ENCODE assay signal across 8 mouse cellular contexts in the genomic region with DNA sequence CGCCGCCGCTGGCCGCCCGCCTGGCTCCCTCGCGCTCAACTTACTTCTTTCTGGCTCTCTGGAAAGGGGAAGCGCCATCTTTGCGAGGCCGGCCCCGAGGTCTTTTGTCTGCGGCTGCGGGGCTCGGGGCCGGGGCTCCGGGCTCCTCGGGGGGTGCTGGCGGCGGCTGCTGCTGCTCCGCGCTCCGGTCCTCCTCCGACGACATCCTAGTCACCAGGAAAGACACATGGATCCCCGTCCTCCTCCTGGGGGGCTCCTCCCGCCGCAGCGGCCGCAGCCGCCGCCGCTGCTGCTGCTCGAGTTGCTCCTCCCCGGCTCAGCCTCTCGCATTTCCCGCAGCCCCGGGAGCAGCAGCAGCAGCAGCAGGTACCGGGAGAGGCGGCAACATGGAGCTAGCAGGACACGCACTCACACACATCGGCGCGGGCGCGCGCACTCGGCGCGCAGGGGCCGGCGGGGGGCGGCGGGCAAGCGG. TPM values are rescaled to one million over a fixed set of nuclear protein-coding genes. Genes with fewer than 3 reads are reported as not detected.
DNase-seq lines count a peak whose midpoint lies in the region; ATAC-seq lines count a peak whose summit lies in the region.

A gene (minus strand): TSS at position 438 of the 475 bp plus-strand sequence.

- intact Hi-C loops in left cerebral cortex, postnatal 10 days (cut with DNase I), result loop anchor here (5.0 to 10.0 kb wide), 2 partner anchors 76 to 336 kb away; no protein-coding TSS in a partner anchor

- no peaks in the 10 kb centered on the region for H3K36me3 ChIP-seq in hindbrain, embryonic 12.5 days

- no peaks in the 10 kb centered on the region for H3K27me3 ChIP-seq in hindbrain, embryonic 12.5 days

- DNase-seq in lung, adult 18-20 months, result peak; percentile 77 to 80
- no peak for DNase-seq in lung, postnatal 14 days
- DNase-seq in cerebellum, adult 9-10 months, result peak; percentile 75
- peak; percentile 60 for DNase-seq in frontal cortex, postnatal 25 days (ENCODE audit: low spot score in 2 of 2)
- peak; percentile 62 to 88 for DNase-seq in left cerebral cortex, postnatal 10 days (ENCODE audit: extremely low spot score in 1 of 2, low spot score in 2 of 2)
- DNase-seq in mesoderm, embryonic 11.5 days (ENCODE audit: low read depth, low spot score), result peak; percentile 85
- DNase-seq in spleen, adult 12 weeks (ENCODE audit: low spot score), result peak; percentile 68

- H3K27ac ChIP-seq in hindbrain, embryonic 12.5 days, result peak within 1 kb of the TSS; percentile 100

- H3K9ac ChIP-seq in hindbrain, embryonic 12.5 days, result peak within 1 kb of the TSS; percentile 94

- peak within 1 kb of the TSS; percentile 90 for H3K4me2 ChIP-seq in hindbrain, embryonic 12.5 days (replicated peaks)

- H3K4me1 ChIP-seq in hindbrain, embryonic 12.5 days, result peaks cover 13% of the 10 kb centered on the region

- WGBS in hindbrain, embryonic 12.5 days, result under 1% methylated on average over 40 of the region's 54 CpGs

- ATAC-seq in hindbrain, embryonic 12.5 days (ENCODE audit: low FRiP score), result peak; percentile 26

- no peaks in the 10 kb centered on the region for H3K9me3 ChIP-seq in hindbrain, embryonic 12.5 days (replicated peaks)

- H3K4me3 ChIP-seq in hindbrain, embryonic 12.5 days, result peak within 1 kb of the TSS; percentile 96

RNA-seq across cellular contexts. Expression of the gene that starts here (rescaled TPM):
- 27.1 and 27.9 TPM in 2 replicates for polyA plus RNA-seq in hindbrain, embryonic 12.5 days (2016; fragmentation: Nextera tagmentation; extraction: Ambion mirVana)
- total RNA-seq in left cerebral cortex, postnatal 10 days (2021), result 10 to 100 TPM; 69.3 to 70.1 TPM
